8 mouse cellular contexts compared by ENCODE assay signal in the genomic region with DNA sequence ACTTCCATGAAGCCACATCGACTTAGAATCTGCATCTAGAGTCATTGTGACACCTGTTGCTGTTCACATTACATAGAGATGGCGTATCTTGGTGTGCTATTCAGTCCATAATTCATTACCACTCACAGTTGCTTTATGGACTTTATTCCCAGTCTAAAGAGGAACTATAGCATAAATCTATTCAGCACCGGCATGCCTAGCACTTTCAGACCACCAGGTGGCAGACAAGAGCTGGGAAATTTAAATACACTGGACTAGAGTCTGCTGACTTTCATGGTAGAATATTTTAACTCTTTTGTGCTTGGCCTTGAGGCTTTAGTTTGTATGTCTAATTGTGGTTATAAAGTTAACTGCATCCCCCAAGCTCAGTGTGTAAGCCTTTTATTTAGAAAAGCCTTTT.
DNase-seq lines count a peak whose midpoint lies in the region; ATAC-seq and TF ChIP-seq lines count a peak whose summit lies in the region.

No protein-coding gene starts in this region.

- no peak overlapping the region for H3K4me3 ChIP-seq in ES-Bruce4 (ENCODE audit: low read depth, low read length)
- no peak overlapping the region for H3K4me3 ChIP-seq in cerebellum, adult 2 months (replicated peaks; ENCODE audit: insufficient read depth, low read depth, low read length)

- 33% methylated on average over 3 of the region's 3 CpGs for WGBS in cerebellum, adult 2 months
- 21% methylated on average over 3 of the region's 3 CpGs for WGBS in large intestine, adult 2 months

- ATAC-seq in frontal cortex, adult (ENCODE audit: low TSS enrichment) = peak; percentile 57; the same call in 1 of the 2 replicates

- TF ChIP-seq POLR2A in ES-Bruce4 (IDR thresholded peaks at IDR 0.05; ENCODE audit: insufficient read depth, low read length) = no peak
- no peak for TF ChIP-seq POLR2A in cerebellum, adult 2 months (IDR thresholded peaks at IDR 0.05; ENCODE audit: borderline replicate concordance, insufficient read depth, low read length)

- peak; percentile 36 to 88 for DNase-seq in adrenal gland, adult (ENCODE audit: inconsistent age in 2 of 2, low spot score in 1 of 2)
- DNase-seq in adrenal gland, adult 8-10 months = no peak
- DNase-seq in cerebellum, adult 2 months = peak; percentile 39 to 56
- peak; percentile 59 for DNase-seq in large intestine, adult 2 months (ENCODE audit: low read depth, low spot score)
- peak; percentile 73 for DNase-seq in lung, postnatal 14 days
- peak; percentile 75 for DNase-seq in right cerebral cortex, postnatal 14 days

- no peaks in the 10 kb centered on the region for H3K36me3 ChIP-seq in ES-Bruce4 (ENCODE audit: control insufficient read depth, insufficient read depth, low read length, poor library complexity, severe bottlenecking)

- no peaks in the 10 kb centered on the region for H3K4me1 ChIP-seq in ES-Bruce4 (ENCODE audit: control insufficient read depth, insufficient read depth, low read length)
- no peaks in the 10 kb centered on the region for H3K4me1 ChIP-seq in cerebellum, adult 2 months (ENCODE audit: control insufficient read depth, insufficient read depth, low read length)

- TF ChIP-seq CTCF in ES-Bruce4 (IDR thresholded peaks at IDR 0.05; ENCODE audit: low read depth, low read length) = peak; percentile 19
- TF ChIP-seq CTCF in cerebellum, adult 2 months (IDR thresholded peaks at IDR 0.05; ENCODE audit: borderline replicate concordance, insufficient read depth, low read depth, low read length) = peak; percentile 78

- H3K9ac ChIP-seq in ES-Bruce4 (ENCODE audit: low read depth, poor library complexity, severe bottlenecking) = no peak overlapping the region

- no peaks in the 10 kb centered on the region for H3K27me3 ChIP-seq in ES-Bruce4 (ENCODE audit: control insufficient read depth, insufficient read depth, low read length, poor library complexity, severe bottlenecking)
- no peaks in the 10 kb centered on the region for H3K27me3 ChIP-seq in cerebellum, adult 2 months (ENCODE audit: control insufficient read depth, insufficient read depth, low read length)

- H3K27ac ChIP-seq in ES-Bruce4 (ENCODE audit: insufficient read depth, low read length) = no peak overlapping the region
- no peak overlapping the region for H3K27ac ChIP-seq in cerebellum, adult 2 months (ENCODE audit: insufficient read depth, low read length)

- no peaks in the 10 kb centered on the region for H3K9me3 ChIP-seq in ES-Bruce4 (replicated peaks; ENCODE audit: control insufficient read depth, insufficient read depth, low read length, poor library complexity, severe bottlenecking)

- TF ChIP-seq EP300 in ES-Bruce4 (IDR thresholded peaks at IDR 0.05; ENCODE audit: insufficient read depth, low read depth, low read length) = no peak
